Mouse (Mus musculus) limb, embryonic 10.5 days (tissue): ENCODE measurements around the gene Ccdc182. TPM values are rescaled to one million over a fixed set of nuclear protein-coding genes. Genes with fewer than 3 reads are reported as not detected.

Experiments used
- DNase-seq: peaks from one replicate; pipeline ENCODE4 v3.0.0-alpha.2; 2017; ENCODE audit warnings: low spot score
- H3K27ac ChIP-seq: fragments of 300-500 bp; sonication (generic); 2 replicates; pipeline ENCODE4 v1.5.1; 2016; ENCODE audit warnings: mild to moderate bottlenecking
- H3K27me3 ChIP-seq: fragments of 300-500 bp; sonication (generic); 2 replicates; pipeline ENCODE4 v1.6.1; 2016; ENCODE audit warnings: low read depth, mild to moderate bottlenecking; ENCODE audit not compliant: poor library complexity, severe bottlenecking
- H3K36me3 ChIP-seq: fragments of 300-500 bp; sonication (generic); 2 replicates; pipeline ENCODE4 v1.6.1; 2016; ENCODE audit warnings: mild to moderate bottlenecking, moderate library complexity
- H3K4me1 ChIP-seq: fragments of 300-500 bp; sonication (generic); 2 replicates; pipeline ENCODE4 v1.6.1; 2016
- H3K4me3 ChIP-seq: fragments of 300-500 bp; sonication (generic); 2 replicates; pipeline ENCODE4 v1.5.1; 2016; ENCODE audit warnings: mild to moderate bottlenecking, moderate library complexity
- H3K9me3 ChIP-seq: fragments of 300-500 bp; sonication (generic); replicated peaks from 2 replicates; pipeline ENCODE4 v1.6.1; 2016; ENCODE audit warnings: mild to moderate bottlenecking
- WGBS: fragments of 180-500 bp; shearing (Covaris S2); methylation state at CpG from one replicate; pipeline ENCODE4 v1.1.7; 2016; 5-methylcytosine and 5-hydroxymethylcytosine counted together
- polyA plus RNA-seq: library from polyadenylated mRNA; unstranded; fragments of >200 nt; fragmentation: Nextera tagmentation; extraction: Ambion mirVana; gene quantifications from 2 replicates; pipeline ENCODE4 v1.2.1, GENCODE M21; 2016

Gene Ccdc182
- polyA plus RNA-seq, 1 experiment from 2014 or later, result not detected

DNA sequence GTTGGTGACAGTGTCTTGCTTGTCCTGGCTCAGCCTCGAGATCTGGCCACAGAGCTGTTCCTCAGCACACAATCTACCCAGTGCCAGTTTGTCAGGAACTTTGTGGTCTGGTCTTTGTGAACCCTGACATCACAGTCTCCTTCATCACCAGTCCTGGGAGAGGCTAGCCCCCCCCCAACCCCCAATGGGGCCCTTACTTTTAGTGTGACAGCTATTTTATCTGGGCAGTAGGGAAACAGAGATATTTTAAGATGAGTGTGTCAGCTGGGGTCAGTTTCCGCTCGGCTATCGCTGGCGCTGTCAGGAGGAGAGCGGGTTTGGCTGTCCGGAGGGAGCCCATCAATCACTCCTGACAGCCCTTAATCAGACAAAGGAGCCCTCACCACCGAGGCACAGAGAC is 19.7 kb downstream of the Ccdc182 start:
- no peak overlapping the region for H3K27ac ChIP-seq
- WGBS, result 7% methylated on average over 8 of the region's 8 CpGs
- no peak for DNase-seq
- H3K36me3 ChIP-seq, result no peaks in the 10 kb centered on the region
- peaks cover 34% of the 10 kb centered on the region for H3K27me3 ChIP-seq
- no peak overlapping the region for H3K4me3 ChIP-seq
- H3K9me3 ChIP-seq, result no peaks in the 10 kb centered on the region
- H3K4me1 ChIP-seq, result peaks cover 51% of the 10 kb centered on the region

DNA sequence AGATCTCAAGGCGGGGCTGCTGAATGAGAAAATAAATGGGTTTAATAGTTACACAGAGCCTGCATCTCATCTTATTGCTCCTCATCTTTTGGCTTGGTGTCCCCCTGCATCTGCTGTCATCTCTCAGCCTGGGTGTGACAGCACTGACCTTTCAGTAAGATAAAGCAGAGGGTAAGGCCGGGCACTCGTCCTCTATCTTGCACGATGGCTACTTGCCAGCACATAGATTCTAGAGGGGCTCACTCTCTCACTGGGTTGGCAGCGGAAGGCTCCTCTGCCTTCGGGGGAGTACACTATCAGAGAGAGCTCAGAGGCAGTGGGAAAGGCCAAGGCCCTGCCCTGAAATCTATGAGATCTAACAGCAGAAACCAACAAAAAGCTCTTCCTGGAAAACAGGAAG is 20.6 kb downstream of the Ccdc182 start:
- H3K36me3 ChIP-seq, result no peaks in the 10 kb centered on the region
- H3K9me3 ChIP-seq, result no peaks in the 10 kb centered on the region
- peaks cover 34% of the 10 kb centered on the region for H3K27me3 ChIP-seq
- no peak for DNase-seq
- 63% methylated on average over 6 of the region's 6 CpGs for WGBS
- H3K4me3 ChIP-seq, result no peak overlapping the region
- no peak overlapping the region for H3K27ac ChIP-seq
- H3K4me1 ChIP-seq, result peaks cover 45% of the 10 kb centered on the region

DNA sequence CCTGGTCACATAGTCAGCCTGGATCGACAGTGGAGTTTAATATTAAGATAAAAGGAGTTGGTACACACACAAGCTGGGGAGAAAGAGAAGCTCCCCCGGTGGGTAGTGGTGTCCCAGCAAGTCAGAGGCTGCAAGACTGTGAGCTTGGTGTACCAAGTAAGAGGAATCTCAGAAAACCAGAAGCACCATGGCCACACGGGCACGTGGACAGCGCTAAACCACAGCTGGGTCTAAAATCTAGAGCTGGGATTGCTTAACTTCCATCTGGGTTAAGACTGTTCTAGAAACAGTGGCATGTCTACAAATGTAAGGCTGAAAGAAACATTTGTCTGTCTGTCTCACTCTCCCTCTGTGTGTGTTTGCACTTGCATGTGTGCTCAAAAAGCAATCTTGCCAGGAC is 21.5 kb downstream of the Ccdc182 start:
- Histone ChIP-seq H3K4me1 (peaks cover 36% of the 10 kb centered on the region), H3K27me3 (peaks cover 31% of the 10 kb centered on the region), H3K9me3 (no peaks in the 10 kb centered on the region), H3K36me3 (no peaks in the 10 kb centered on the region), H3K4me3 (no peak overlapping the region), H3K27ac (no peak overlapping the region)
- 88% methylated on average over 5 of the region's 5 CpGs for WGBS
- no peak for DNase-seq

DNA sequence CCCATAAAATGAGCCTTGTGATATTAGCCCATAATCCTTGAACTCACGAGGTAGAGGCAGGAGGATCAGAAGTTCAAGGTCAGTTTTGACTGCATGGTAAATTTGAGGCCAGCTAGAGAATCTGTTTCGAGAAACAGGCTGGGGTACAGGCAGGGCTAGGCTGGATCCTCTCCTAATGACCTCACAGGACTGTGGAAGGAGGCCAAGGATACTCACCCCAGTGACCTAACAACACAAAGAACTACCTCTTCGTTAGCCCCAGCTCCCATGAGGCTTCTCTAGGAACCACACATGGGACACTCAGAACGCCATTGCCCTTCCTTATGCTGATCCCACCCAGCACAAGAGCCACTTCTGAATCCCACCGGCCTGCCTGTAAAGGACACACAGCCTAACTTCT is 25.0 kb downstream of the Ccdc182 start:
- H3K4me3 ChIP-seq, result no peak overlapping the region
- WGBS, result 79% methylated on average over 5 of the region's 5 CpGs
- H3K36me3 ChIP-seq, result no peaks in the 10 kb centered on the region
- peaks cover 15% of the 10 kb centered on the region for H3K4me1 ChIP-seq
- peaks cover 7% of the 10 kb centered on the region; the same call in 1 of the 2 replicates for H3K27me3 ChIP-seq
- H3K9me3 ChIP-seq, result no peaks in the 10 kb centered on the region
- no peak for DNase-seq
- no peak overlapping the region for H3K27ac ChIP-seq

DNA sequence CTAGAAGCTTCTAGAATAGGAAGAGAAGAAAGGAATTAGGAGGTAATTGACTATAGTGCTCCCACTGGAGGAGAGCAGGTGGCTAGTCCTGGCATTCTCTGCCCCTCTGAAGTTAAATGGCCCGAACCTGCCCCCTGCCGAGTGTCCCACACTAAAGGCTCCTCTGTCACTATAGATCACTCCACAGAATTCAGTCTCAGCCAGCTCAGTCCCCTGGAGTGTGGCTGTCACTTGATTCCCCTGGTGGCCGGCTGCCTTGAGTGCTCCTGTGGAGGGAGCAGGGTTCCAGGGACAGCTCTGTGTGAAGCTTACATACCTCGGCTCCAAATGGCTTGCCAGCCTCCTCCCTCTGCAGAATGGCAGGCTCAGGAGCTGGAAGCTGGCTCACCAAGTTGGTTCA is 33.2 kb downstream of the Ccdc182 start:
- 5% methylated on average over 4 of the region's 4 CpGs for WGBS
- no peak overlapping the region for H3K4me3 ChIP-seq
- H3K27me3 ChIP-seq, result peaks cover 32% of the 10 kb centered on the region; the same call in 1 of the 2 replicates
- no peaks in the 10 kb centered on the region for H3K36me3 ChIP-seq
- H3K27ac ChIP-seq, result no peak overlapping the region
- H3K9me3 ChIP-seq, result no peaks in the 10 kb centered on the region
- no peak for DNase-seq
- peaks cover 25% of the 10 kb centered on the region for H3K4me1 ChIP-seq

DNA sequence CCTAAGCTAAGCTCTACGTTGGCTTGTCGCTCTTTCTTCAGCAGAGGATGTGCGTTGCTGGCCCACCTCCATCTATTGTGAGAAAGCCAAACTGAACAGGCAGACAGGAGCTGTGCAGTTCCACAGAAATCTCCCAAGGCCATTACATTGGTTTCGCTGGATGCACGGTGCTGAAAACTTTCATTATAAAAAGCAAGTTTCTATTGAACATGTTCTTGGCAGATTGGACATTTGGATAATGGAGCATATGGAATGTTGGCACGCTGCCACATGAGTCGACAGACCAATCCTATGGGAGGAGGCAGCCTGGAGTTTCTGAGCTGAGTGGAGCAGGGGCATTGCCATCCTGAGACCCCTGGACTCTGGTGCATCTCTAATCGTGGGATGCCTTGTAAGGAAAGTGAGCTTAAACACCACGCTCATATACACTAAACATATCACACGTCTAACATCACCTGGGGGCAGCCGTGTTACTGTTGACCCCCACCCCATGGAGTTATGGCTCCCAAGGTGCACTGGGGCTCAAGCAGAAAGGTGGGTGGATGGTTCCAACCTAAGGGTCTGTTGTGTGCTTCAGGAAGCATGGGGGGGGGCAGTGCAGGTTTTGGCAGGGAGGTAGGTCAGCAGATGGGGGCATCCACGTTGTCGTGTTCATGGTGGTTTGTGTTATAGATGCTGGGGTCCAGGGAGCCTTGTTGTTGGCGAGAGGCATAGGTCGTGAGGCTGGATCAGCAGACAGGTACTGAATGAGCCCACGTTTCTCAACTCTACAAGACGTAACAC is 35.1 kb downstream of the Ccdc182 start:
- no peak overlapping the region for H3K4me3 ChIP-seq
- H3K36me3 ChIP-seq, result no peaks in the 10 kb centered on the region
- no peak for DNase-seq
- WGBS, result 94% methylated on average over 17 of the region's 17 CpGs
- H3K9me3 ChIP-seq, result no peaks in the 10 kb centered on the region
- H3K27ac ChIP-seq, result no peak overlapping the region
- peaks cover 38% of the 10 kb centered on the region for H3K4me1 ChIP-seq
- H3K27me3 ChIP-seq, result peaks cover 32% of the 10 kb centered on the region; the same call in 1 of the 2 replicates

DNA sequence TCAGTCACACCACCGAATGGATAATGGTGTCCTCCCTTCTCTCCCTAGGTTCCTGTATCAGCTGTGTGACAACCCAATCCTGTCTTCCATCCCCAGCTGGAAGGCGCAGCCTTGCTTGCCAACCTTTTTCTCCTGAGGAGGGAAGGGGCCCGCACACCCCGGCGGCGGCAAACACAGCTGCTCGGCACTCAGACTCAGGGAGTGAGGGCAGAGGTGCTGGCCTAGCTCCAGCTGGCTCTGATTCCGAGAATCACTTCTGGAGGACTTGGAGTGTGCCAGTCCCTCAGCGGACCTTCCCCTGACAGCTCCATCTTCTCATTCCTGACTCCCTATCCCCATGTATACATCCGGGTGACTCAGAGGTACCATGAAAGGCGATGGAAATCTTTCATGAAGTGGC is 36.9 kb downstream of the Ccdc182 start:
- Histone ChIP-seq H3K4me1 (peaks cover 49% of the 10 kb centered on the region), H3K9me3 (no peaks in the 10 kb centered on the region), H3K36me3 (no peaks in the 10 kb centered on the region), H3K27ac (no peak overlapping the region), H3K27me3 (peaks cover 32% of the 10 kb centered on the region; the same call in 1 of the 2 replicates), H3K4me3 (no peak overlapping the region)
- no peak for DNase-seq
- 59% methylated on average over 11 of the region's 11 CpGs for WGBS

DNA sequence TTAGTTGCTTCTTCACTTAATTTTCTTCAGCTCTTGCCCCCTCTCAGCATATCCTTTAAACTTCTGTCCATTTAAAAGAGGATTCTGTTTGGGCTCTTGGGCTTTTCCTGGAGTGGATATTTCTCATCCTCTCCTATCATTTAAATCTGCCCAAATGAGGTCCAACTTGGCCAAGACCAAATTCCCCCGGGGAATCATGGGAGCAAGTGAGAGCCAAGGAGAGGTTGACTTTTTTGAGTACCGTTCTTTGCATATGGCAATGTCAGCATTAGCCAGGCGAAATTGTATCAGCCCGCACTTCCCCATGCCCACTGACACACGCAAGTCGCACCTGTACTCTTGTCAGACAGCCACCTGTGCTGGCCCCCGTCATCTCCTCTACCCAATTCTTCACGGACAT is 37.9 kb downstream of the Ccdc182 start:
- Histone ChIP-seq H3K36me3 (no peaks in the 10 kb centered on the region), H3K9me3 (no peaks in the 10 kb centered on the region), H3K27ac (no peak overlapping the region), H3K4me3 (no peak overlapping the region), H3K4me1 (peaks cover 49% of the 10 kb centered on the region), H3K27me3 (peaks cover 29% of the 10 kb centered on the region; the same call in 1 of the 2 replicates)
- no peak for DNase-seq
- WGBS, result 89% methylated on average over 8 of the region's 8 CpGs

DNA sequence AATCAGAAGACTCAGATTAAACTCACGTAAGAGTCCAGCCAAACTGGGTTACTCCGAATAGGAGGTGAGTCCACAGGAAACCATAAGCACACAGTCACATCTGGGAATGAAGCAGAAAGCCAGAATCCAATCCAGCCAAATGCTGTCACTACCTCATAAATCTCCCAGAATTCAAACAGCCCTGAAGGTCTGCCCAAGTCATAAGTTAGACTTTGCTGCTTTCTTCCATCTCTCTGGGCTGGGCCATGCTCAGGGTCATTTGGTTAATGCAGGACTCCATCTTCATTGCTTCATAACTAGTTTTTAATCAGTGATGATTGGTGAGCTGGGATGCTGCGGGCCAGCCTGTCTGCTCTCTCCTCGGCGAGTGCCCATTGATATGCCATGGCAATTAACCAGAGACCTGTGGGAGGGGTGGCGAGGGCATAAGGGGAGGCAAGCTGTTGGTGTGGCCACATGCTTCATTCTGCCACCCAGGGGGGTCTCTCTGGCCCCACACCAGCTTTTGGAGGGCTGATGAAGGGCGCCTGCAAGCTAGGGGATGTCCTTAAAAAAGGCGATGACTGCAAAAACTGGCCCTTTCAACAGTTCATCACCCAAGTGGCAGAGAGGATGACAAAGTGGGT is 38.6 kb downstream of the Ccdc182 start:
- peak; percentile 55 for DNase-seq
- Histone ChIP-seq H3K4me1 (peaks cover 43% of the 10 kb centered on the region), H3K4me3 (0 out of 2 replicates have a peak overlapping the region, but pooled peaks have one; percentile 0), H3K27ac (0 out of 2 replicates have a peak overlapping the region, but pooled peaks have one; percentile 15), H3K36me3 (peaks cover 4% of the 10 kb centered on the region), H3K9me3 (no peaks in the 10 kb centered on the region), H3K27me3 (peaks cover 24% of the 10 kb centered on the region; the same call in 1 of the 2 replicates)
- WGBS, result 43% methylated on average over 8 of the region's 8 CpGs

DNA sequence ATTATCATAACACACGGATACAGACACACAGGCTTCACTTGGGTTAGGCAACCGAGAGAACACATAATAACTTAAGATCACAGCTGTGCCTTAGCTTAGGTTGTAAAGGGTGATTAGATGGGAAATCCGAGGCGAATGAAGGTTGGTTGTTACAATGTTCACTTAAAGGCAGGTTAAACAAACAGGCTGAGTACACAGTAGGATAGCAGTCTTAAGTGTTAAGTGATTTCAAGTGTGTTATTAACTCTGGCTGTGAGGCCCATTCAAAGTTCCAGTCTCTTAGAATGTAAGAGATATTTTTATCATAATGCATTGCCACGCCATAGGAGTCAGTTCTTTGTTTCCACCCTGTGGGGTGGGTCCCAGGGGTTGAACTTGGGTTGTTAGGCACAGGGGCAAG is 41.0 kb downstream of the Ccdc182 start:
- H3K36me3 ChIP-seq, result peaks cover 22% of the 10 kb centered on the region
- no peak for DNase-seq
- 45% methylated on average over 5 of the region's 5 CpGs for WGBS
- H3K9me3 ChIP-seq, result no peaks in the 10 kb centered on the region
- H3K27ac ChIP-seq, result no peak overlapping the region
- peaks cover 8% of the 10 kb centered on the region; the same call in 1 of the 2 replicates for H3K27me3 ChIP-seq
- H3K4me1 ChIP-seq, result peaks cover 41% of the 10 kb centered on the region
- H3K4me3 ChIP-seq, result no peak overlapping the region

DNA sequence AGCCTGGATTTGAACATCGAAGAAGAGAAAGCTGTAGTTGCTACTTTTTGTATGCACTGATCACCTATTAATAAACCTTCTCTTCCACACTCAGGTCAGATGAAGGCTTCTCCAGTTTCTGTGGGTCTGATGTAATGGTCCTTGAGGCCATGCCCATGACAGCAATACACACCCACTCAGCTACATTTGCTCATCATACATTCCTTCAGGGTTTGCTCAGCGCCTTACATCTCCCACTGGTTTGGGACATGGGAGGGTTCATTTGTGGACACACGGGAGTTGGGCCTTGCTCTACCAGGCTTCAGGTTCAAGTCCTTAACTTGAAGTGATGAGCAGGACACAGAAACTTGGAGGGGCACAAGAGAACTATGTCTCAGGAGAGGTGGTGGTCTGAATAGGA is 44.1 kb downstream of the Ccdc182 start:
- peaks cover 15% of the 10 kb centered on the region for H3K4me1 ChIP-seq
- H3K4me3 ChIP-seq, result no peak overlapping the region
- no peak for DNase-seq
- 98% methylated on average over 3 of the region's 3 CpGs for WGBS
- no peak overlapping the region for H3K27ac ChIP-seq
- H3K9me3 ChIP-seq, result no peaks in the 10 kb centered on the region
- no peaks in the 10 kb centered on the region; the same call in 1 of the 2 replicates for H3K27me3 ChIP-seq
- peaks cover 25% of the 10 kb centered on the region for H3K36me3 ChIP-seq
